Mouse (Mus musculus): ENCODE data around the gene Nfxl1.

DNA sequence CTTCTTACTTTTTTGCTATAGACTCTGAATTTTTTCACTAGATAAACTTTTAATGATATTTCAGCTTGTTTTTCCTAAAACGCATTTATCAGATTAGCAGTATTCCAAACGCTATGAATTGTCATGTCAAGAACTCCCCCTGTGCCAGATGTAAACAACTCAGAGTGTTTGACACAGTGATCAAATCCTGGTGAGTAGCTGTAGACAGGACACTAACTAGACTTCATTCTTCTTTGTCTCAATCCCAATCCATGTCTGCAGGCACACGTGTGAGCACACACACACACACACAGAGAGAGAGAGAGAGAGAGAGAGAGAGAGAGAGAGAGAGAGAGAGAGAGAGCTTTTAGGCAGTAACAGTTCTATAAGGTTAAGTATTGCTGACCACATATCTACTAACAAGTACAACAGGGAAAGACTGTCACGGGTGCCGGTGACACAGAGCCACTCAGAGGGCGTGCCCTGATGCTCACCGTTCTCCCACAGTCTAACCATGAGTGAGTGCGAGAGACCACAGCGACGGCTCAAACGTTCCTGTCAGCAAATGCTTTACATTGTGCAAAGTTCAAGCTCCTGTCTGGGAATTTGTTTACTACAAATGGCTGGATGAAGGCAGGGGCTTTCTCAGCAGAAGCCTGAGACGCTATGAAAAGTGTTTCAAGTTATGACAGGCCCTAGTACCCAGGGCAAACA lies 87.0 kb downstream of the Nfxl1 start:
- TF ChIP-seq CTCF (IDR thresholded peaks at IDR 0.05; ENCODE audit: low read depth, low read length) (no peak), TAL1 (conservative IDR thresholded peaks at IDR 0.05; ENCODE audit: low read depth, low read length) (no peak)

Measured in G1E (cell line).